Mouse (Mus musculus) limb, embryonic 11.5 days (tissue): Measurements from ENCODE around the gene Fbxo33. TPM values are rescaled to one million over a fixed set of nuclear protein-coding genes. Genes with fewer than 3 reads are reported as not detected.
A peak's percentile ranks its signal among the peaks of the same experiment; 100 is the strongest.

Experiments
- ATAC-seq: fragments of 200-750 bp; cut with Nextera tagmentation; 2 replicates; pipeline ENCODE4 v1.8.0; 2017; ENCODE audit warnings: low read depth; ENCODE audit not compliant: insufficient number of reproducible peaks, low FRiP score, low TSS enrichment
- DNase-seq: peaks from one replicate; pipeline ENCODE4 v3.0.0-alpha.2; 2015; ENCODE audit warnings: low spot score
- H3K27ac ChIP-seq: fragments of 300-500 bp; sonication (generic); replicated peaks from 2 replicates; pipeline ENCODE4 v1.5.1; 2014; ENCODE audit warnings: low read depth, mild to moderate bottlenecking, low read length
- H3K27me3 ChIP-seq: fragments of 300-500 bp; sonication (generic); 2 replicates; pipeline ENCODE4 v1.6.1; 2014; ENCODE audit warnings: mild to moderate bottlenecking, low read length, mixed read lengths; ENCODE audit not compliant: control insufficient read depth, insufficient read depth
- H3K36me3 ChIP-seq: fragments of 300-500 bp; sonication (generic); 2 replicates; pipeline ENCODE4 v1.6.1; 2014; ENCODE audit warnings: mild to moderate bottlenecking, low read length, moderate library complexity, mixed read lengths; ENCODE audit not compliant: control insufficient read depth, insufficient read depth
- H3K4me1 ChIP-seq: fragments of 300-500 bp; sonication (generic); 2 replicates; pipeline ENCODE4 v1.6.1; 2014; ENCODE audit warnings: low read length, mixed read lengths; ENCODE audit not compliant: control insufficient read depth, insufficient read depth
- H3K4me2 ChIP-seq: fragments of 300-500 bp; sonication (generic); 2 replicates; pipeline ENCODE4 v1.6.1; 2014; ENCODE audit warnings: low read depth, mild to moderate bottlenecking, moderate library complexity; ENCODE audit not compliant: severe bottlenecking
- H3K4me3 ChIP-seq: fragments of 300-500 bp; sonication (generic); 2 replicates; pipeline ENCODE4 v1.5.1; 2014; ENCODE audit warnings: low read depth, low read length
- H3K9ac ChIP-seq: fragments of 300-500 bp; sonication (generic); 2 replicates; pipeline ENCODE4 v1.6.1; 2014; ENCODE audit warnings: mild to moderate bottlenecking, low read length
- H3K9me3 ChIP-seq: fragments of 300-500 bp; sonication (generic); 2 replicates; pipeline ENCODE4 v1.6.1; 2016; ENCODE audit warnings: low read length; ENCODE audit not compliant: control insufficient read depth
- WGBS: fragments of 180-500 bp; shearing (Covaris S2); extraction: QIAGEN DNeasy Blood & Tissue Kit; methylation state at CpG from one replicate; pipeline ENCODE4 v1.1.7; 2014; 5-methylcytosine and 5-hydroxymethylcytosine counted together
- polyA plus RNA-seq: library from polyadenylated mRNA; unstranded; fragments of >200 nt; fragmentation: Nextera tagmentation; extraction: Ambion mirVana; gene quantifications from 2 replicates; pipeline ENCODE4 v1.2.1, GENCODE M21; 2014

The Fbxo33 gene
- polyA plus RNA-seq, 1 experiment from 2014 or later, result 12.2 TPM

DNA sequence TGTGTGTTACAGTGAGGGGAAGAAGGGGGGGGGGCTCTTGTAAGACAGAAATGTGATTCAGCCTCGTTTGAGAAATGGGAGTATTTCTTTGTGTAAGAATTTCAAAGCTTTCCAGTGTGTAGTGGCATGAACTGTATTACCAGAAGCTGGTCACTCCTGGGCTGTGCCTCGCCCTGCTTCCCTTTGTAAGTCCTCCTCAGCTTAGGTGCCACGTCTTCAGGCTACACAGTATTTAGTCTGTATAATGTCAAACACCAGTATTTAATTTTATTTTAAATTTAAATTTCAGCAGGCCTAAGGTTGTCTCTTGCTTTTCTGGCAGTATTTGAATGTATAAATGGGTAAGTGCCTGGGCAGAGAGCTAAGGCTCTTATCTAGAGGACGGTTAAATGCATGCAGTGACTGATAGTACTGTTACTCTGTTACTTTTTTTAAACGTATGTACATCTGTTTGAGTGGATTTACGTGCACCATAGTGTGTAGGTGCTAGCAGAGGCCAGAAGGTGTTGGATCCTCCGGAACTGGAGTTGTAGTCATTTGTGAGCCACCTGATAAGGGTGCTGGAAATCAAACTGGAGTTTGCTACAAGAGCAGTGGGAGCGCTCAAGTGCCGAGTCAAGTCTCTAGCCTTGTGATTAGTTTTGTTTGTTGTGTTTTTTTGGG is 25.1 kb downstream of the Fbxo33 start:
- H3K27me3 ChIP-seq, result no peaks in the 10 kb centered on the region
- H3K9me3 ChIP-seq, result no peaks in the 10 kb centered on the region
- no peak overlapping the region for H3K9ac ChIP-seq
- no peak overlapping the region for H3K4me2 ChIP-seq
- no peak overlapping the region for H3K27ac ChIP-seq
- H3K36me3 ChIP-seq, result no peaks in the 10 kb centered on the region; the same call in 1 of the 2 replicates
- no peak overlapping the region for H3K4me3 ChIP-seq
- DNase-seq (no peak), ATAC-seq (no peak)
- 88% methylated on average over 9 of the region's 9 CpGs for WGBS
- no peaks in the 10 kb centered on the region for H3K4me1 ChIP-seq

GRCm38 (mm10) chr12:59193637-59194036 is 25.9 kb downstream of the Fbxo33 start:
- no peak for ATAC-seq
- H3K36me3 ChIP-seq, result no peaks in the 10 kb centered on the region; the same call in 1 of the 2 replicates
- no peak overlapping the region for H3K4me3 ChIP-seq
- H3K27me3 ChIP-seq, result no peaks in the 10 kb centered on the region
- no peaks in the 10 kb centered on the region for H3K9me3 ChIP-seq
- no peak overlapping the region for H3K27ac ChIP-seq
- H3K9ac ChIP-seq, result no peak overlapping the region
- no peak overlapping the region for H3K4me2 ChIP-seq
- 88% methylated on average over 3 of the region's 3 CpGs for WGBS
- DNase-seq, result no peak
- H3K4me1 ChIP-seq, result no peaks in the 10 kb centered on the region

DNA sequence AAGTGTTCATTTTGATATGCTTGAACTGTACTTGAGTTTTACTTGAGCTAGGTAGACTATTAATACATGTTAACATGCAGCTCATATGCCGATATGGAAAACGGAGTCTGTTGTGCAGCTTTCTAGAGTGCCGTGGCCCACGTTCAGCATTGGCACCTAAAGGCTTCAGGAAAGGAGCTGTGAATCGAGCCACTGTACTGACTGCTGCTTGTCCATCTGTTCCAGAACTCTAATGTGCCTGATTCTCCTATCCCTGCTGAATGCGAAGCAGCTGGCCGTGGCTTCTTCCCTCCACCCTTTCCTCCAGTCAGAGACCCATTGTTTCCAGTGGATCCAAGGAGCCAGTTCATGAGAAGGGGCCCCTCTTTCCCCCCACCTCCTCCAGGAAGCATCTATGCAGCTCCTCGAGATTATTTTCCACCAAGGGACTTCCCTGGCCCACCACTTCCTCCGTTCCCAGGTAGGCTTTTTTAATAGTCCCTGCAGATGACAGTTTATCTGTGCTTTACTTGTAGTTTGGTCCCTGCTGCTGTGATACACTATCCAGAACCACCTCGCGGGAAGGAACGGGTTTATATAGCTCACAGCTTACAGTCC is 31.3 kb downstream of the Fbxo33 start:
- Histone ChIP-seq H3K4me3 (no peak overlapping the region), H3K9me3 (no peaks in the 10 kb centered on the region), H3K36me3 (peaks cover 9% of the 10 kb centered on the region; the same call in 1 of the 2 replicates), H3K27me3 (no peaks in the 10 kb centered on the region), H3K4me1 (no peaks in the 10 kb centered on the region), H3K9ac (no peak overlapping the region), H3K27ac (no peak overlapping the region), H3K4me2 (no peak overlapping the region)
- WGBS, result 92% methylated on average over 12 of the region's 12 CpGs
- DNase-seq, result no peak
- no peak for ATAC-seq

DNA sequence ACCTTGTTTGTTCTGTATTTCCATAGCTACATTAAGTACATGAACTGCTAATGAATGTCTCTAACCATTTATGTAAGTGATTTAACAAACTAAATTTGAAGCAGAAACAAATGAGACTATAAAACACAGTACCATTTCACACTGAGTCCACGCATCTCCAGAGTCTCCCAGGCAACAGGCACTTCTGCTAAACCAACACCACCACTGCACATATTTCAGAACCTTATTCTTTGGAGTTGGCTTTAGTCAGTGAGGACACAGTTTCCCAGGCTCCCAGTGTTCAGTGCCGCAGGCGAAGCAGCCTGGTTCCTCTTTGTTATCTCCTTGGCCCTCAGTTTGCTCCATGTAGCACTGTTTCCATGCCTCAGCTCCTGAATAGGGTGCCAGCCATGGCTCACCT is 41.7 kb downstream of the Fbxo33 start:
- Histone ChIP-seq H3K9ac (no peak overlapping the region), H3K36me3 (peaks cover 21% of the 10 kb centered on the region; the same call in 1 of the 2 replicates), H3K9me3 (no peaks in the 10 kb centered on the region), H3K27me3 (no peaks in the 10 kb centered on the region), H3K4me3 (no peak overlapping the region), H3K27ac (no peak overlapping the region), H3K4me2 (no peak overlapping the region), H3K4me1 (no peaks in the 10 kb centered on the region)
- ATAC-seq (no peak), DNase-seq (peak; percentile 14)
- WGBS, result 96% methylated on average over 3 of the region's 3 CpGs

DNA sequence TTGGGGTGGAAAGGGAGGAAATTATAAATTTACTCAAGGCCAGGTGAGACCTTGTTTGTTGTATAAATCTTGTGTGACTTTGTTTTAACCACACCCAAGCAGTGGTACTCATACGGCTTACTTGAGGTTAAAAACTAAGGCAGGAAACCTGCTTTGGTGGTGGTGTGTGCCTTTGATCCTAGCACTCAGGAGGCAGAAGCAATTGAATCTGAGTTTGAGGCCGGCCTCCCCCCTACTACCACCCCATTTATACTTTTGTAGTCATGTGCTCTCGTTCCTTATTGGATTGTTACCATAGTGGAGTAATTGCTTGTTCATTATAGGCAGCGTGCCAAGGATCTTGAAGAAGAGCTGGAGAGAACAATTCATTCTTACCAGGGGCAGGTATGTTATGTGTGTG is 49.6 kb downstream of the Fbxo33 start:
- no peak for ATAC-seq
- WGBS, result 90% methylated on average over 4 of the region's 4 CpGs

DNA sequence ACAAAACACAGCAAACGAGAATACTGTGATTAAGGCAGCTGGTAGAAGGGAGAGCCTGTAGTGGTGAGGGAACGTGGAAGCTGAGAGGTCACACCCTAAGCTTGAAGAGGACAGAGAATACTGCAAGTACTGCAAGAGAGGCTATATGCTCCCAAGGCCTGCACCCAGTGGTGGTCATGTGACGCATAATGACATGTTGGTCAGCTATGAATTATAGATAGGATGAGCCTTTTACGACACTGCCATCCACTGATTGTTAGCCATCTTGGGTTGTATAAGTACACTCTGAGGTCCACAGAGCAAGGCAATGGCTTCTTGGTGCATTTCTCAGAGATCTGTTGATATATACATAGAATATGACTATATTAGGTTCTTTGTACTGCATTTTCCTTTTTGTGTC is 53.0 kb downstream of the Fbxo33 start:
- ATAC-seq, result no peak
- DNase-seq, result no peak
- no peaks in the 10 kb centered on the region for H3K9me3 ChIP-seq
- H3K27me3 ChIP-seq, result no peaks in the 10 kb centered on the region
- peaks cover 19% of the 10 kb centered on the region for H3K36me3 ChIP-seq
- H3K27ac ChIP-seq, result no peak overlapping the region
- H3K4me3 ChIP-seq, result no peak overlapping the region
- 88% methylated on average over 4 of the region's 4 CpGs for WGBS
- no peaks in the 10 kb centered on the region for H3K4me1 ChIP-seq
- no peak overlapping the region for H3K4me2 ChIP-seq
- H3K9ac ChIP-seq, result no peak overlapping the region

More for the DNA sequence above, 49.6 kb downstream of the Fbxo33 start:
- Histone ChIP-seq H3K4me3 (no peak overlapping the region), H3K4me2 (no peak overlapping the region), H3K27ac (no peak overlapping the region), H3K9me3 (no peaks in the 10 kb centered on the region), H3K36me3 (peaks cover 10% of the 10 kb centered on the region), H3K9ac (no peak overlapping the region), H3K27me3 (no peaks in the 10 kb centered on the region), H3K4me1 (no peaks in the 10 kb centered on the region)
- DNase-seq, result no peak

DNA sequence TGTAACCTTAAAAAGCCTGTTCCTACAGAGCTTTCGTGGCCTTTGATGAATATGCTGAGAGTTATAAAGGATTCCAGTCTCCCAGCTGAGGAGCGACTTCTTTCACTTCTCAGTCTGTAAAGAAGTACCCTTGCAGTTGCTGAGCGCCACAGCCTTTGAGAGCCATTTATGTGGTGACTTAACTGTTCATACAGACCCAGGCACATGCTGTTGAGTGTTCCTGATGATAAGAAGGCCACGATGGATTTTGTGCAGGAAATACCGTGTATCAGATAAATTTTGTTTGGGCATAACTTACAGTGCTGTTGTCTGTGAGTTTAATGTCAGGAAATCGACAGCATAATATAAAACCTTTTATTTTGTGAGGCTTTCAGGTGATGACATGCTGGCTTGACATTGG is 55.0 kb downstream of the Fbxo33 start:
- no peaks in the 10 kb centered on the region for H3K4me1 ChIP-seq
- H3K9me3 ChIP-seq, result no peaks in the 10 kb centered on the region
- H3K27me3 ChIP-seq, result no peaks in the 10 kb centered on the region
- peaks cover 17% of the 10 kb centered on the region for H3K36me3 ChIP-seq
- DNase-seq (no peak), ATAC-seq (no peak)
- WGBS, result 96% methylated on average over 6 of the region's 6 CpGs
- no peak overlapping the region for H3K4me3 ChIP-seq
- no peak overlapping the region for H3K4me2 ChIP-seq
- no peak overlapping the region for H3K9ac ChIP-seq
- no peak overlapping the region for H3K27ac ChIP-seq

DNA sequence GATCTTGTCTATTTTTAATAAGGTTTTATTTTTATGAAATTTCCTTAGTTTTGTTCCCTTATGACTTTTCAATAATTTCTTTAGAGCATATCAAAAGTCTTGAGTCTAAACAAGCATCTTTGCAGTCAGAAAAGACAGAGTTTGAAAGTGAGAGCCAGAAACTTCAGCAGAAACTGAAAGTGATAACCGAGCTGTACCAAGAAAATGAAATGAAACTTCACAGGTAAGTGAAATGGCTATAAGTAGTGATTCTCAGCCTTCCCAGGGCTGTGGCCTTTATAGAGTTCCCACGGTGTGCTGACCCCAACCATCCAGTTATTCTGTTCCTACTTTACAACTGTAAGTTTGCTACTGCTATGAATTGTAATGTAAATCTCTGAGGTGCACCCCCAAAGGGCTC is 56.7 kb downstream of the Fbxo33 start:
- Histone ChIP-seq H3K36me3 (peaks cover 21% of the 10 kb centered on the region), H3K4me1 (no peaks in the 10 kb centered on the region), H3K9ac (no peak overlapping the region), H3K9me3 (no peaks in the 10 kb centered on the region), H3K27ac (no peak overlapping the region), H3K27me3 (no peaks in the 10 kb centered on the region), H3K4me3 (no peak overlapping the region), H3K4me2 (no peak overlapping the region)
- 91% methylated on average over 2 of the region's 2 CpGs for WGBS
- ATAC-seq (no peak), DNase-seq (no peak)
